Mouse (Mus musculus): ENCODE measurements around the gene F9. TPM values are rescaled to one million over a fixed set of nuclear protein-coding genes. Genes with fewer than 3 reads are reported as not detected.
"Not testable (repeated sequence)": the region's sequence is repeated elsewhere in the genome, so short reads cannot be mapped to it uniquely, and the experiment has no call there.

F9 gene
- not detected for polyA plus RNA-seq (2012; fragmentation: generic; extraction: Trizol)
- long read RNA-seq, experiment 1, result 0 reads
- long read RNA-seq, experiment 2, result 0 reads

GRCm38 (mm10) chrX:59999221-60000083, at the start of gene F9:
F9 (plus strand) TSS chrX:59999464.
- no peak for TF ChIP-seq MYOG (IDR thresholded peaks at IDR 0.05; ENCODE audit: control insufficient read depth, extremely low read depth, insufficient read length)
- TF ChIP-seq CEBPB (IDR thresholded peaks at IDR 0.05; ENCODE audit: low read depth), result no peak
- Histone ChIP-seq H3K79me2 (ENCODE audit: control insufficient read depth, insufficient read depth) (no peaks in the 10 kb centered on the region), H3K27me3 (ENCODE audit: control insufficient read depth, insufficient read depth, insufficient read length) (no peaks in the 10 kb centered on the region), H3K79me3 (ENCODE audit: low read depth) (no peaks in the 10 kb centered on the region), H3K4me3 (ENCODE audit: insufficient read depth, poor library complexity, severe bottlenecking) (no peak within 1 kb of the TSS), H3ac (ENCODE audit: control insufficient read depth, insufficient read length, low read depth) (no peak within 1 kb of the TSS), H3K36me3 (ENCODE audit: control insufficient read depth, insufficient read depth) (no peaks in the 10 kb centered on the region)

GRCm38 (mm10) chrX:59969767-59970166, 29.5 kb upstream of the F9 start:
- H3K27me3 ChIP-seq (ENCODE audit: control insufficient read depth, insufficient read depth, insufficient read length); H3K79me2 ChIP-seq (ENCODE audit: control insufficient read depth, insufficient read depth); H3K79me3 ChIP-seq (ENCODE audit: low read depth); H3ac ChIP-seq (ENCODE audit: control insufficient read depth, insufficient read length, low read depth); H3K36me3 ChIP-seq (ENCODE audit: control insufficient read depth, insufficient read depth); H3K4me3 ChIP-seq (ENCODE audit: insufficient read depth, poor library complexity, severe bottlenecking): not testable (repeated sequence)

GRCm38 (mm10) chrX:60000084-60000443, 800 bp downstream of the F9 start:
- Histone ChIP-seq H3ac (ENCODE audit: control insufficient read depth, insufficient read length, low read depth) (no peak overlapping the region), H3K27me3 (ENCODE audit: control insufficient read depth, insufficient read depth, insufficient read length) (no peaks in the 10 kb centered on the region), H3K4me3 (ENCODE audit: insufficient read depth, poor library complexity, severe bottlenecking) (no peak overlapping the region), H3K79me2 (ENCODE audit: control insufficient read depth, insufficient read depth) (no peaks in the 10 kb centered on the region), H3K36me3 (ENCODE audit: control insufficient read depth, insufficient read depth) (no peaks in the 10 kb centered on the region), H3K79me3 (ENCODE audit: low read depth) (no peaks in the 10 kb centered on the region)
- TF ChIP-seq USF1 (IDR thresholded peaks at IDR 0.05; ENCODE audit: low read depth), result no peak
- no peak for TF ChIP-seq CTCF (IDR thresholded peaks at IDR 0.05; ENCODE audit: control insufficient read depth, insufficient read depth, insufficient read length)
- TF ChIP-seq MYOG (IDR thresholded peaks at IDR 0.05; ENCODE audit: control insufficient read depth, extremely low read depth, insufficient read length), result no peak
- no peak for TF ChIP-seq CEBPB (IDR thresholded peaks at IDR 0.05; ENCODE audit: low read depth)
- TF ChIP-seq MYOD1 (IDR thresholded peaks at IDR 0.05; ENCODE audit: control insufficient read depth, insufficient read length, low read depth), result no peak
- TF ChIP-seq MAX (IDR thresholded peaks at IDR 0.05), result no peak
- TF ChIP-seq FOSL1 (IDR thresholded peaks at IDR 0.05; ENCODE audit: insufficient read depth, low read length, poor library complexity, severe bottlenecking), result no peak

- Histone ChIP-seq H3ac (ENCODE audit: control insufficient read depth, insufficient read length, low read depth) (no peak overlapping the region), H3K79me3 (ENCODE audit: low read depth) (no peaks in the 10 kb centered on the region), H3K36me3 (ENCODE audit: control insufficient read depth, insufficient read depth) (no peaks in the 10 kb centered on the region), H3K79me2 (ENCODE audit: control insufficient read depth, insufficient read depth) (no peaks in the 10 kb centered on the region), H3K27me3 (ENCODE audit: control insufficient read depth, insufficient read depth, insufficient read length) (no peaks in the 10 kb centered on the region), H3K4me3 (ENCODE audit: insufficient read depth, poor library complexity, severe bottlenecking) (no peak overlapping the region)
- TF ChIP-seq MYOG (IDR thresholded peaks at IDR 0.05; ENCODE audit: control insufficient read depth, extremely low read depth, insufficient read length) (no peak), FOSL1 (IDR thresholded peaks at IDR 0.05; ENCODE audit: insufficient read depth, low read length, poor library complexity, severe bottlenecking) (no peak), USF1 (IDR thresholded peaks at IDR 0.05; ENCODE audit: low read depth) (no peak), CTCF (IDR thresholded peaks at IDR 0.05; ENCODE audit: control insufficient read depth, insufficient read depth, insufficient read length) (no peak), CEBPB (IDR thresholded peaks at IDR 0.05; ENCODE audit: low read depth) (no peak), MAX (IDR thresholded peaks at IDR 0.05) (no peak), MYOD1 (IDR thresholded peaks at IDR 0.05; ENCODE audit: control insufficient read depth, insufficient read length, low read depth) (no peak)
Measured at GRCm38 (mm10) chrX:60001461-60001860, 2.2 kb downstream of the F9 start.

GRCm38 (mm10) chrX:60013084-60013676, 13.9 kb downstream of the F9 start:
- no peaks in the 10 kb centered on the region for H3K36me3 ChIP-seq (ENCODE audit: control insufficient read depth, insufficient read depth)
- H3K79me2 ChIP-seq (ENCODE audit: control insufficient read depth, insufficient read depth), result no peaks in the 10 kb centered on the region
- no peak for TF ChIP-seq MYOG (IDR thresholded peaks at IDR 0.05; ENCODE audit: control insufficient read depth, extremely low read depth, insufficient read length)
- no peak for TF ChIP-seq USF1 (IDR thresholded peaks at IDR 0.05; ENCODE audit: low read depth)
- TF ChIP-seq MAX (IDR thresholded peaks at IDR 0.05), result no peak
- no peak for TF ChIP-seq FOSL1 (IDR thresholded peaks at IDR 0.05; ENCODE audit: insufficient read depth, low read length, poor library complexity, severe bottlenecking)
- TF ChIP-seq CEBPB (IDR thresholded peaks at IDR 0.05; ENCODE audit: low read depth), result no peak
- TF ChIP-seq MYOD1 (IDR thresholded peaks at IDR 0.05; ENCODE audit: control insufficient read depth, insufficient read length, low read depth), result no peak
- no peaks in the 10 kb centered on the region for H3K27me3 ChIP-seq (ENCODE audit: control insufficient read depth, insufficient read depth, insufficient read length)
- no peak overlapping the region for H3ac ChIP-seq (ENCODE audit: control insufficient read depth, insufficient read length, low read depth)
- H3K4me3 ChIP-seq (ENCODE audit: insufficient read depth, poor library complexity, severe bottlenecking), result no peak overlapping the region
- H3K79me3 ChIP-seq (ENCODE audit: low read depth), result no peaks in the 10 kb centered on the region

GRCm38 (mm10) chrX:60014588-60014987, 15.3 kb downstream of the F9 start:
- H3K4me3 ChIP-seq (ENCODE audit: insufficient read depth, poor library complexity, severe bottlenecking), result no peak overlapping the region
- no peak for TF ChIP-seq MYOG (IDR thresholded peaks at IDR 0.05; ENCODE audit: control insufficient read depth, extremely low read depth, insufficient read length)
- H3K79me2 ChIP-seq (ENCODE audit: control insufficient read depth, insufficient read depth), result no peaks in the 10 kb centered on the region
- H3ac ChIP-seq (ENCODE audit: control insufficient read depth, insufficient read length, low read depth), result no peak overlapping the region
- no peaks in the 10 kb centered on the region for H3K27me3 ChIP-seq (ENCODE audit: control insufficient read depth, insufficient read depth, insufficient read length)
- no peaks in the 10 kb centered on the region for H3K79me3 ChIP-seq (ENCODE audit: low read depth)
- H3K36me3 ChIP-seq (ENCODE audit: control insufficient read depth, insufficient read depth), result no peaks in the 10 kb centered on the region

Data from C2C12 (cell line).